Mouse (Mus musculus) 416B (cell line): ENCODE measurements around the gene Ano6.

Source experiments
- DNase-seq: peaks from one replicate; pipeline ENCODE4 v3.0.0; 2011; ENCODE audit warnings: low read depth

Ano6 gene

DNA sequence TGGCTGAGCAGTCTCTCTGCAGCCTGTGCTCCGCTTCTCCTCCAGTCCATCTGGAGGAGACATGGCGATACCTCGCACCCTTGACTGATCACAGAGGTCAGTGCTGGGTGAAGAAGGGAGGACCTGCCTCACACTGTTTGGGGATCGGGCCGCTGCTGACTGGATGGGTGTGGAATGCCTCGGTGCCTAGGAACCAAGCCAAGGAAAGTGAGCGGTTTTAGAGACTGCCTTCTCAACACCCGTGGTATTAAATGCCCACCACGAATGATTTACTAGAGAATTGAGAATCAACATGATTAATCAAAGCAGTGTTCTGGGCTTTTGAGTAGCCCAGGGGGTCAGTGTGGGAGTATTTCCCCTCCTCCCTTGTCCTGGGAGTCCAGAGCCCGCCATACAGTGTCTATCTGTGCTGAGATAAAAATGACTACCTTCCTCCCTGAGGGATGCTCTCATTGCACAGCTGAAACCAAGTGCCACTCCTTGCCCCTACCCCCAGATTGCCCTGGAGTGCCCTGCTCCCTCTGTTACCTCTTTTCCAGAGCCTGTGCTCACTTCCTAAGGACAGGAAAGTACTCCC, 183.5 kb downstream of the Ano6 start:
- no peak for DNase-seq

- DNase-seq = no peak
Observed at GRCm38 (mm10) chr15:95976156-95976876, 185.7 kb downstream of the Ano6 start.

DNA sequence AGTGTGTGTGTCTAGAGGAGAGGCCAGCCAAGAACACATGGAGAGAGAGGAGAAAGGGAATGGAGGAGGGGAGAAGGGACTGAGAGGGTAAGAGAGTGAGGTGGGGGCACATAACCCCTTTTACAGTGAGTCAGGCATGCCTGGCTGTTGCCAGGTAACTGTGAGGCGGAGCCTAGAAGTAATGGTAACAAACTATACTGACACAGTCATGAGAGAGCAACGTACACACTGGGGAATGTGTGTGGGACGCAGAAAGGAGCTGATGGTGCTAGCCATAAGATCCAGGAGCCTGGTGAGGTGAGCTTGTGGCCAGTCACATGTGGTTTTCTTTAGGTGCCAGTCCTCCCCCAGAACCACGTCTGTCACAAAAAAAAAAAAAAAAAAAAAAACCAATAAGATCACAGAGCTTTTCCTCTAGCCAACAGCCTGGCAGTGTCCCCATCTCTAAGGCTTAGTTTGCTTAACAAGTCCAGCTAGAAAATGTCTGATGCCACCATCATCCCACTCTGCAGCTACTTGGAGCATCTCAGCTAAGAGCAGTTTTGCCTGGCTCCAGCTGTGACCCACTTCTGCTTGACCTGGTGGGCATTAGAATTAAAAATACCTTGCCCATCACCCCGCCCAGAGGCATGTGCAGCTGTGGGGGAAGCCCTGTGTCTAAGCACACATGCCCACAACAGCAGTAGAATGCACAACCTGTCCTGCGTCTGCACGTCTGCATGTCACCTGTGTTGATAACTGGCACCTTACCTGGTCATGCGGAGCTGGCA, 186.7 kb downstream of the Ano6 start:
- no peak for DNase-seq

GRCm38 (mm10) chr15:95977939-95978252, 187.3 kb downstream of the Ano6 start:
- DNase-seq = peak; percentile 67

DNA sequence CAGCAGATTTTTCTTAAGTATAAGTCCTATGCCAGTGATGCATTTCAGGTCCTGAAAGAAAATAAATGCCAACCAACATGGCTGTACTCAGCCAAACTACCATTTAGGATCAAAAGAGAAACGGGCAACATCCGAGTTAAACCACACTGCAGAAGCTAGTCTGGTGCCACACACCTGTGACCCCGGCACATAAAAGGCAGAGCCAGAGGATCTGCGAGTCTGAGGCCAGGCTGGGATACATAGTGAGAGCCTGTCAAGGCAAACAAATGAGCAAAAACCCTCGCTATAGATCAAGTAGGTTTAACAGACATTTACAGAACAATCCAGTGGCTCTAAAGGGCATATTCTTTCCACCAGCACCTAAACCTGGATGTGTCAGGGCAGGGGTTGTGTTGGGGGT, 190.0 kb downstream of the Ano6 start:
- no peak for DNase-seq

GRCm38 (mm10) chr15:95987916-95988315, 197.3 kb downstream of the Ano6 start:
- DNase-seq = no peak

DNA sequence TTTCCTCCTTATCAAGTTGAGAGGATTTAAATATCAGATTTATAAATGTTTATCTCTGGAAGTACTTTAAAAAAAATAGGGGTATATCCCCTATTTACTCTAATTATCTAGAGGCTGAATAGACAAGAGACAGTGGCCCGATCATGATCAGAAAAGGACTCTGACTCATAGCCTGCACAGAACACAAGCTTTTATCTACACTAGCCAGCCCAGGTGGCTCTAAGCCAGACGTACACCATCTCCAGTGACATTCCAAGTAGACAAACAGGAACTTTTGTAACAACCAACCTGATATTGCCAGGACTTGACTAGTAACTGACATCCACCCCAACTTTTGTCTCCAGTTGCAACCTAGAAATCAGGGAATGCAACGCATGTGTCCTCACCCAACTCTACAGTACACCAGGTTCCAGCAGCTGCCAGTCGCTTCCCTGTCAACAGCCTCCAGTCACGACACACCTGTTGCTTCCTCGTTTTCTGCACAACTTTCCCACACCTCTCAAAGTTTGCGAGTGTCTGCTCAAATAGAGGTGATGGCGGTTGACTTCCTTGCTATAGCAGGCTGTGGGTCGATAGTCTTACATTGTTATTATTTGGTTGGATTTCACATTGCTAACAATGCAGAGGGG, 199.0 kb downstream of the Ano6 start:
- DNase-seq = peak; percentile 57

- no peak for DNase-seq
Observed at GRCm38 (mm10) chr15:96002958-96003601, 212.4 kb downstream of the Ano6 start.

DNA sequence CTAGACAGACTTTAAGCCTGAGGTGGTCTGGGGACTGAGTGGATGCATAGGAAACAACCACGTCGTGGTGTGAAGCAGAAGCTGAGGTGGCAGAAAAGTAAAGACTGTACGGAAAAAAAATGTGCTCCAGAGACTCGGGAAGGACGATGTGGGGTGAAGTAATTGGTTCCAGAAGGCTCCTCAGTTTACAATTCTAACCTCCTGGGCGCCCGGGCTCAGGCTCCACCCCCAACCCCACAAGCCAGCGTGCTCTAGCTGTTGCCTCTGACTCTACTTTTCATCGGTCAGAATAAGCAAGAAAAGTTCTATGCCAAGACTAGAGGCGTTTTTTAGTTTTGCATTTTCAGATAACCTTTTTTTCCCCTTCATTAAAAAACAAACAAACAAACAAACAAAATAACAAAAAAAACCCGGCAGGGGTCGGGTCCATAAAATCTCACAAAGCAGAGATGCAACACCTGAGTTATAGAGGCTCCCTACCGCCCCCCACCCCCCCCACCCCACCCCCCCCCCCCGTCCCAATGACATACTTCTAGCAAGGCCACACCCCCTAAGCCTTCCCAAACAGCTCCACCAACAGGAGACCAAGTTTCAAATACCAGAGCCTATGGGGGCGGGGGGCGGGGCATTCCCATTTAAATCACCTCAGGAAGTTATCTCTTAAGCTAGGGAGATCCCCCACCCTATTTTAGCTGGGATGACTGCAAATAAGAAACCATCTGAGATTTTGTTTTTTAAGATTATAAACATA, 221.2 kb downstream of the Ano6 start:
- DNase-seq = no peak

DNA sequence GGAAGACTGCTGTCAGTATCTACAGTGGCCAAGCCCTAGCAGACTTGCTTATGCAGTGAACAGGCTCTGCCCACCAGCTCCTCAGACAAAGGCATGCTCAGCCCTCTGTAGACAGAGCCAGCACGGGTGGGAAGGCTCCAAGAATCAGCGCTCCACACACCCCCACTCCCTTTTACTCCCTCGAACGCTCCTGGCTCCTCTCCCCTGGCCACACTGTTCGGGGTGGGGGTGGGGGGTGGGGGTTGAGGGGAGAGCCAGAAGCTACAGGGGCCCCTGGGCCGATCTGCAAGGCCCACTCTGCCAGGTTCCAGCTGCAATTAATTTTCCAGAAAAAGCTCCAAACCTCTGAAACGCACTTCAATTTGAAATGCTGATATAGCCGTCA, 221.7 kb downstream of the Ano6 start:
- no peak for DNase-seq

DNA sequence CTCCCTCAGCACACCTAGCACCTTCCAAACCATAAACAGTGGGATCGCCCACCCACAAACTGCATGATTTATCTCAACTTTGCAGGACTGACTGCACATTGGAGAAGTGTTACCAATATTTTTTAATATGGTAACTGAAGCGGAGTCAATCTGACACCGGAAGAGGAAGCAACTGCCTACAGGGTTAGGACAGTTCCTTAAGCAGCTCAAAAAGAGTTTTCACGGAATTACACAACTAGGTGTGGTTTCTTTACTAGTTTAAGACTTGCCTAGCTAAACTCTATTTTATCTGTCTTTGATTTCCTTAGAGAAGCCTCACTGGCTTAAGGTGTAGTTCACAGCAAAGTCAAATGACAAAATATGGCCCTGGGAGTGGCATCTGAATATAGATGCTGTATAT, 223.9 kb downstream of the Ano6 start:
- peak; percentile 13 for DNase-seq

- DNase-seq = no peak
Observed at GRCm38 (mm10) chr15:96020465-96020864, 229.8 kb downstream of the Ano6 start.

- no peak for DNase-seq
Observed at GRCm38 (mm10) chr15:96021506-96021905, 230.9 kb downstream of the Ano6 start.
